Mouse (Mus musculus): ENCODE measurements at regions not wholly inside any gene's neighbourhood (a gene's known extent, or its start where the extent isn't known, plus 50 kb on each side); places are given as distances from the start of the nearest gene placed in this dataset.

GRCm38 (mm10) chr3:149827181-149827580 is 836.8 kb upstream of the Adgrl2 start:
- Histone ChIP-seq H3K9me3 (ENCODE audit: control insufficient read depth, low read length) (no peaks in the 10 kb centered on the region), H3K4me2 (replicated peaks; ENCODE audit: low read depth, low read length) (no peak overlapping the region), H3K27ac (ENCODE audit: low read depth, low read length) (no peak overlapping the region), H3K4me1 (replicated peaks; ENCODE audit: control insufficient read depth, insufficient read depth, low read length) (no peaks in the 10 kb centered on the region), H3K36me3 (ENCODE audit: control insufficient read depth, insufficient read depth, low read length) (no peaks in the 10 kb centered on the region), H3K4me3 (ENCODE audit: low read depth, low read length) (no peak overlapping the region), H3K9ac (ENCODE audit: low read depth, low read length) (no peak overlapping the region), H3K27me3 (ENCODE audit: control insufficient read depth, insufficient read depth, low read length) (no peaks in the 10 kb centered on the region)
- no peak for DNase-seq (ENCODE audit: low spot score)
- ATAC-seq (ENCODE audit: low FRiP score): no peak
- 62% methylated on average over 2 of the region's 2 CpGs for WGBS

GRCm38 (mm10) chr3:149826757-149827156 is 836.4 kb upstream of the Adgrl2 start:
- Histone ChIP-seq H3K36me3 (ENCODE audit: control insufficient read depth, insufficient read depth, low read length) (no peaks in the 10 kb centered on the region), H3K27ac (ENCODE audit: low read depth, low read length) (no peak overlapping the region), H3K4me3 (ENCODE audit: low read depth, low read length) (no peak overlapping the region), H3K4me2 (replicated peaks; ENCODE audit: low read depth, low read length) (no peak overlapping the region), H3K27me3 (ENCODE audit: control insufficient read depth, insufficient read depth, low read length) (no peaks in the 10 kb centered on the region), H3K4me1 (replicated peaks; ENCODE audit: control insufficient read depth, insufficient read depth, low read length) (no peaks in the 10 kb centered on the region), H3K9me3 (ENCODE audit: control insufficient read depth, low read length) (no peaks in the 10 kb centered on the region), H3K9ac (ENCODE audit: low read depth, low read length) (no peak overlapping the region)
- no peak for ATAC-seq (ENCODE audit: low FRiP score)
- 81% methylated on average over 9 of the region's 9 CpGs for WGBS
- no peak for DNase-seq (ENCODE audit: low spot score)

- 71% methylated on average over 3 of the region's 3 CpGs for WGBS
- no peaks in the 10 kb centered on the region for H3K9me3 ChIP-seq (ENCODE audit: control insufficient read depth, low read length)
- DNase-seq (ENCODE audit: low spot score) (no peak), ATAC-seq (ENCODE audit: low FRiP score) (no peak)
- H3K27ac ChIP-seq (ENCODE audit: low read depth, low read length): no peak overlapping the region
- no peaks in the 10 kb centered on the region for H3K27me3 ChIP-seq (ENCODE audit: control insufficient read depth, insufficient read depth, low read length)
- H3K36me3 ChIP-seq (ENCODE audit: control insufficient read depth, insufficient read depth, low read length): no peaks in the 10 kb centered on the region
- no peak overlapping the region for H3K4me2 ChIP-seq (replicated peaks; ENCODE audit: low read depth, low read length)
- no peak overlapping the region for H3K4me3 ChIP-seq (ENCODE audit: low read depth, low read length)
- H3K4me1 ChIP-seq (replicated peaks; ENCODE audit: control insufficient read depth, insufficient read depth, low read length): no peaks in the 10 kb centered on the region
- no peak overlapping the region for H3K9ac ChIP-seq (ENCODE audit: low read depth, low read length)
These were observed 830.3 kb upstream of the Adgrl2 start for GRCm38 (mm10) chr3:149820670-149821069.

DNA sequence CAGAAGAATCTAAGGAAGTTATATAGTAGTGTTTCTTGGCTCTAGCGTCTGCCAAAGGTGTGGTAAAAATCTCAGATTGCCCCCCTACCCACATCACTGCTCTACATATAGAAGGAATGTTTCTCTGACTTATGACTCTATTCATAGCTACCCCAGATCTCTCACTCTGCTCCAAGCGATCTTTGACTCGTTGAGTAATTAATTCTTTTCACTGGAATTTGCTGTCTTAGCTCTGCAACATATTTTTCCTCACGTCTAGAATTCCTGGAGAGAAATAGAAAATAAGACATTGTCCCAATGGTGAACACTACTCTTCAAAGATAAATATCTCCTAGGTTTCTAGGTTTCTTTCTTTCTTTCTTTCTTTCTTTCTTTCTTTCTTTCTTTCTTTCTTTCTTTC is 829.5 kb upstream of the Adgrl2 start:
- Histone ChIP-seq H3K36me3 (ENCODE audit: control insufficient read depth, insufficient read depth, low read length) (no peaks in the 10 kb centered on the region), H3K27ac (ENCODE audit: low read depth, low read length) (no peak overlapping the region), H3K27me3 (ENCODE audit: control insufficient read depth, insufficient read depth, low read length) (no peaks in the 10 kb centered on the region), H3K9ac (ENCODE audit: low read depth, low read length) (no peak overlapping the region), H3K4me2 (replicated peaks; ENCODE audit: low read depth, low read length) (no peak overlapping the region), H3K4me3 (ENCODE audit: low read depth, low read length) (no peak overlapping the region), H3K4me1 (replicated peaks; ENCODE audit: control insufficient read depth, insufficient read depth, low read length) (no peaks in the 10 kb centered on the region), H3K9me3 (ENCODE audit: control insufficient read depth, low read length) (no peaks in the 10 kb centered on the region)
- 78% methylated on average over 4 of the region's 4 CpGs for WGBS
- ATAC-seq (ENCODE audit: low FRiP score): no peak
- DNase-seq (ENCODE audit: low spot score): no peak

- H3K27ac ChIP-seq (ENCODE audit: low read depth, low read length): no peak overlapping the region
- DNase-seq (ENCODE audit: low spot score) (no peak), ATAC-seq (ENCODE audit: low FRiP score) (no peak)
- WGBS: 83% methylated on average over 2 of the region's 2 CpGs
- no peaks in the 10 kb centered on the region for H3K27me3 ChIP-seq (ENCODE audit: control insufficient read depth, insufficient read depth, low read length)
- H3K9ac ChIP-seq (ENCODE audit: low read depth, low read length): no peak overlapping the region
- no peaks in the 10 kb centered on the region for H3K4me1 ChIP-seq (replicated peaks; ENCODE audit: control insufficient read depth, insufficient read depth, low read length)
- H3K4me2 ChIP-seq (replicated peaks; ENCODE audit: low read depth, low read length): no peak overlapping the region
- H3K36me3 ChIP-seq (ENCODE audit: control insufficient read depth, insufficient read depth, low read length): no peaks in the 10 kb centered on the region
- H3K9me3 ChIP-seq (ENCODE audit: control insufficient read depth, low read length): no peaks in the 10 kb centered on the region
- no peak overlapping the region for H3K4me3 ChIP-seq (ENCODE audit: low read depth, low read length)
These were observed 828.7 kb upstream of the Adgrl2 start for GRCm38 (mm10) chr3:149819081-149819480.

DNA sequence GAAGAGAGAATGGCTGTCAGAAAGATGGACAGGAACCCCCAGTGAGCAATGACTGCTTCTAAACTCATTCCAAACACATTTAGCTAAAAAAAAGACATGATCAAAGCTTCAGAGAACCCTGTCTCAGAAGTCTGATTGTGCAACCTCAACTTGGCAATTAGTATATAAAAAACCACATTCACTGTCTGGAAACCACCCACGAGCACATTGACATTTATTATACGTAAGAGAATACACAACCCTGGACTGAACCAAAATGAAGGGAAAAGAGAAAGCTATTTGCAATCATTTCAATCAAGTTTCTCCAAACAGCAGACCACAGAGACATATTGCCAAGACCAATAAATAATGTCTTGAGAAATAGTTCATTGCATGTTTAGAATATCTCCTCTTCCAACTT is 820.7 kb upstream of the Adgrl2 start:
- Histone ChIP-seq H3K4me3 (ENCODE audit: low read depth, low read length) (no peak overlapping the region), H3K9me3 (ENCODE audit: control insufficient read depth, low read length) (no peaks in the 10 kb centered on the region), H3K9ac (ENCODE audit: low read depth, low read length) (no peak overlapping the region), H3K27ac (ENCODE audit: low read depth, low read length) (no peak overlapping the region), H3K36me3 (ENCODE audit: control insufficient read depth, insufficient read depth, low read length) (no peaks in the 10 kb centered on the region), H3K27me3 (ENCODE audit: control insufficient read depth, insufficient read depth, low read length) (no peaks in the 10 kb centered on the region), H3K4me2 (replicated peaks; ENCODE audit: low read depth, low read length) (no peak overlapping the region), H3K4me1 (replicated peaks; ENCODE audit: control insufficient read depth, insufficient read depth, low read length) (no peaks in the 10 kb centered on the region)
- ATAC-seq (ENCODE audit: low FRiP score): no peak
- no peak for DNase-seq (ENCODE audit: low spot score)
- WGBS: 33% methylated on average over 2 of the region's 2 CpGs

GRCm38 (mm10) chr3:149805345-149805744 is 815.0 kb upstream of the Adgrl2 start:
- DNase-seq (ENCODE audit: low spot score): no peak
- no peak overlapping the region for H3K4me2 ChIP-seq (replicated peaks; ENCODE audit: low read depth, low read length)
- ATAC-seq (ENCODE audit: low FRiP score): no peak
- H3K9me3 ChIP-seq (ENCODE audit: control insufficient read depth, low read length): no peaks in the 10 kb centered on the region
- no peaks in the 10 kb centered on the region for H3K27me3 ChIP-seq (ENCODE audit: control insufficient read depth, insufficient read depth, low read length)
- no peak overlapping the region for H3K4me3 ChIP-seq (ENCODE audit: low read depth, low read length)
- H3K36me3 ChIP-seq (ENCODE audit: control insufficient read depth, insufficient read depth, low read length): no peaks in the 10 kb centered on the region
- 76% methylated on average over 6 of the region's 6 CpGs for WGBS
- no peak overlapping the region for H3K9ac ChIP-seq (ENCODE audit: low read depth, low read length)
- no peak overlapping the region for H3K27ac ChIP-seq (ENCODE audit: low read depth, low read length)
- no peaks in the 10 kb centered on the region for H3K4me1 ChIP-seq (replicated peaks; ENCODE audit: control insufficient read depth, insufficient read depth, low read length)

DNA sequence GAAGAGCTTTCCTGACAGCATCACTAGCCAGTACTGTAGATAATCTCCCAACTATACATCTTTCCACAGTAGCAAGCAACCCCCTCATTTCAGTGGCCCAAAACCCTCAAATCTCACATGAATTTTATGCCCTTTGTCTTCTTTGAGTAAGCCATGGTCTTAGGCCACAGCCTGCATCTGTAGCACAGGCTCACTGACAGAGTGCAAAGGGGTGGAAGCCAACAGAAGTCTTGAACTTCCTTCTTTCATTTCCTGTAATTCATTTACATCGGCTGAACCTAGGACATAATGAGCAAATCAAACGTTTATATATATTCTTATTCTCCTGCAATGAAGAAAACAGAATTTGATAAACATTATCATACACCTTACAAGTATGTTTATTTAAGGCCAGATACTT is 805.8 kb upstream of the Adgrl2 start:
- H3K9ac ChIP-seq (ENCODE audit: low read depth, low read length): no peak overlapping the region
- no peak overlapping the region for H3K4me2 ChIP-seq (replicated peaks; ENCODE audit: low read depth, low read length)
- no peak for ATAC-seq (ENCODE audit: low FRiP score)
- no peak overlapping the region for H3K4me3 ChIP-seq (ENCODE audit: low read depth, low read length)
- no peaks in the 10 kb centered on the region for H3K27me3 ChIP-seq (ENCODE audit: control insufficient read depth, insufficient read depth, low read length)
- H3K27ac ChIP-seq (ENCODE audit: low read depth, low read length): no peak overlapping the region
- no peaks in the 10 kb centered on the region for H3K4me1 ChIP-seq (replicated peaks; ENCODE audit: control insufficient read depth, insufficient read depth, low read length)
- DNase-seq (ENCODE audit: low spot score): no peak
- no peaks in the 10 kb centered on the region for H3K36me3 ChIP-seq (ENCODE audit: control insufficient read depth, insufficient read depth, low read length)
- no peaks in the 10 kb centered on the region for H3K9me3 ChIP-seq (ENCODE audit: control insufficient read depth, low read length)
- WGBS: 95% methylated on average over 2 of the region's 2 CpGs

- H3K4me1 ChIP-seq (replicated peaks; ENCODE audit: control insufficient read depth, insufficient read depth, low read length): no peaks in the 10 kb centered on the region
- ATAC-seq (ENCODE audit: low FRiP score) (no peak), DNase-seq (ENCODE audit: low spot score) (no peak)
- no peaks in the 10 kb centered on the region for H3K27me3 ChIP-seq (ENCODE audit: control insufficient read depth, insufficient read depth, low read length)
- H3K9ac ChIP-seq (ENCODE audit: low read depth, low read length): no peak overlapping the region
- H3K27ac ChIP-seq (ENCODE audit: low read depth, low read length): no peak overlapping the region
- H3K4me3 ChIP-seq (ENCODE audit: low read depth, low read length): no peak overlapping the region
- no peaks in the 10 kb centered on the region for H3K9me3 ChIP-seq (ENCODE audit: control insufficient read depth, low read length)
- 81% methylated on average over 2 of the region's 2 CpGs for WGBS
- H3K4me2 ChIP-seq (replicated peaks; ENCODE audit: low read depth, low read length): no peak overlapping the region
- H3K36me3 ChIP-seq (ENCODE audit: control insufficient read depth, insufficient read depth, low read length): no peaks in the 10 kb centered on the region
These were observed 801.2 kb upstream of the Adgrl2 start for GRCm38 (mm10) chr3:149791593-149791992.
